Mouse (Mus musculus) bone marrow, adult 2 months (tissue): ENCODE results near the gene Eva1b.

Experiments
- CTCF ChIP-seq: fragments of 200-500 bp; IDR thresholded peaks from 2 replicates; pipeline ENCODE4 v1.5.1; 2011; ENCODE audit warnings: low read length, control low read depth; ENCODE audit not compliant: control insufficient read depth, insufficient read depth
- POLR2A ChIP-seq: fragments of 200-500 bp; IDR thresholded peaks from 2 replicates; pipeline ENCODE4 v1.6.1; 2011; ENCODE audit warnings: low read depth, mild to moderate bottlenecking, control low read depth, low read length, borderline replicate concordance; ENCODE audit not compliant: control insufficient read depth

GRCm38 (mm10) chr4:126161986-126162385 is 14.4 kb downstream of the Eva1b start:
- TF ChIP-seq POLR2A (no peak), CTCF (no peak)
